Mouse (Mus musculus) right cerebral cortex, postnatal 36 days (tissue): Measurements from ENCODE around the gene Adgrv1.
"Not testable (repeated sequence)": the region's sequence is repeated elsewhere in the genome, so short reads cannot be mapped to it uniquely, and the experiment has no call there.

Experiments
- DNase-seq, 2 experiments: peaks; one replicate each; pipeline ENCODE4 v3.0.0; 2022; ENCODE audit warnings: low spot score in 2 of 2, mixed read lengths in 1 of 2

Gene Adgrv1

DNA sequence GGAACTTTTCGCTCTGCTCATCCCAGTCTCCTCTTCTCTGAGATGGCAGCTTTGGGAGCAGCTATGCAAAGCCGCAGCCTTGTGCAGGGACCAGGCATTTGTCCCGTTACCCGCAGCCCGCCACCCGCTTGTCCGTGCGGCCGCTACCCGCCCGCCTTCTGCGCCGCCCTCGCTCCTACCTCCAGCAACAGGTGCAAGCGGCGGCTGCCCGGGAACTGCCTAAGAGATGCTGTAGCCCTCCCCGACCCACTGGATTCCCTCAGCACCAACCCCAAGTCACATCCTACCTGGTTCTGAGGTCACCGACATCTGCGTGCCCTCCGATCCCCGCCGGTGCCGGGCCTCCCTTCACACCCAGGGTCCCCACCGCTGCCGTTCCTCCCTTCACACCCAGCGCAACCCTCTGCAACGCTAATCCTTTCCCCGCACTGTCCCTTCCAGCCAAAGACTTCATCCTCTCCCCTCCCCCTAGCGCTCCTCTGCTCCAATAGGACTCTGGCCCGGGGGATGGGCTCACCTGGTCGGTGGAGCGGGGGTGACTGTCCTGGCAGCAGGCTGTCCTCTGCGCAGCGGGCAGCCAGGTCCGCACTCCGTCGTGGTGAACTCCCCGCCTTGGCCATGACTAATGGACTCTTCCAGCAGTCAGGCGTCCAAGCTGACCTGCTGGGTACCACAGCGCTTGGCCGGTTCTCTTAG, at the start of gene Adgrv1:
TSS of gene Adgrv1 (minus strand) at position 435 of the 696 bp plus-strand sequence.
- peak; percentile 32 to 41 for DNase-seq

DNA sequence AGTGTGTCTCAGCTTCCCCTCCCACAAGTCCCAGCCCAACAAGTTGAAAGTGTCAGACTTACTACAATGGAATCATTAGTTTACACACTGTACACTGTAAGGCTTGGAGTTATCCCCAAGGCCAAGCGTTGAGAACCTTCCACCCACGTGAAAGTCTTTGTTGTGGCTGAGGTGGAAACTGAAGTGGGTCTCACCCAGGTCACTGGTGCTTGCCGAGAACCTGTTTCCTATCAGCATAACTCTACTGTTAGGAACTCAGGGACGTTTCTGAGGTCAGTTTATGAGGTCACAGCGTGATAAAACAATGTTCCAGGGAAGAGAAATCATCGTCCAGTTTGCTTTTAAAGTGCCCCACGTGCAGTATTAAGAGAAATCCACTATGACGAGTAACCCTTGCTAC, 42.4 kb upstream of the Adgrv1 start:
- DNase-seq: no peak

DNA sequence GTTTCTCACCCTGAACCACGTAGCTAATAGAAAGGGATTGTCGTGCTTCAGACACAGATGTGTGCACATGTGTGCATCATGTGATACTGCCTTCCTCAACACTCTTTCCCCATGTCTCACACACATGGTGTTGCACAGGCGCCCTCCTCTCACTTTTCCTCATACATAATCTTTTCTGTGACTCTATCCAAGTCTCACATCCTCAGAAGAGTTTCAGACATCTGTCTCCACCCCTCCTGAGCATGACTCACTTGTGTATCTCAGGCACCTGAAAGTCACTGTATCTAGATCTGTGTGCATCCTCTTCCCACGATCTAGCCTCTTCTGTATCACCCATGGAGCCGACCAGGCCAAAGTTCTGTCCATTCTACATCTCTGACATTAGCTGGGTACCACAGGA, 34.8 kb upstream of the Adgrv1 start:
- DNase-seq: no peak

DNA sequence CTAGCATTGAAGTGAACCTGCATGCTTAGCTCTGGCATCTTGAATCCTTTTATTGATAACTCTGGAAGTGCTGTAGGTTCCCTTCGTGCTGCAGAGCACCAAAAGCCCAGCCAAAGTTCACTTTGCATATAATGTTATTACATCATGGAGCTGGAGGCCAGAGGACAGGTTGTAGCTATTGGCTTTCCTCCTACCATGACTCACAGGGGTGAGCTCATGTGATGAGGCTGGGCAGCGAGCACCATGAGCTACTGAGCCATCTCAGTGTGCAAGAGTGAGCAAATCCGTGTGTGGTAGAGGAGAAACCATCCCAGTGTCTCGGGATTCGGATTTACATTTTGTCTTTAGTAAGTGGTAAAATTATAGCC, 31.4 kb upstream of the Adgrv1 start:
- no peak for DNase-seq

DNA sequence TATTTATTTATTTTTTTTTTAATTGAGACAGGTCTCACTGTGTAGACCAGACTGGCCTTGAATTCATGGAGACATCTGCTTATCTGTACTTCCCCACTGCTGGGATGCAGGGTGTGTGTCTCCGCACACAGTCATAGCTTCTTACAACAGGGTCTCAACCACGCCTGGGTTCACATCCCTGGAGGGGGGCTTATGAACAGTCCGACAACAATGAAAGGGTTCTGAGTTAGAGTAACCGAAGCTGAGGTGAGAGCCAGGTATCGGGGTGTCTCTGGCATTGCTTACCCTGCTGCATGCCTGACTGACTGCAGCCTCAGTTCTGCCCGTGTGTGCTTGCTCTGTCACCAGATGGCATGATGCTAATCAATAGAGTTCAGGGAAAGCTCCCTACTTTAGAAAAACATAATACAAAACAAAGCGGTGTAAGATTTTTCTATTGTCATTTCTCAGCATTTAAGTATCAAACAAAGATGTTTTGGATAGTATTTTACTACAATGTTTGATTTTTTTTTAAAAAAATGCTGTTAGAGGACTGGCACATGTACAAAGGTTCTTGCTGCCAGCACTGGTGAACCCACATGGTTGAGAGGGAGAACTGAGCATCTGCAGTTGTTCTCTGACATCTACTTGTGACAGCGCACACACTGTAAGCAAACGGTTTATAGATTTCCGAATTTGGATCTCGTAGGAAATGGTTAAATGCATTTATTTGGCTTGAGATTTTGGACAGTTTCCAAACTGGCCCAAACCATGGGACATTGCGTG, 30.8 kb upstream of the Adgrv1 start:
- DNase-seq: no peak

DNA sequence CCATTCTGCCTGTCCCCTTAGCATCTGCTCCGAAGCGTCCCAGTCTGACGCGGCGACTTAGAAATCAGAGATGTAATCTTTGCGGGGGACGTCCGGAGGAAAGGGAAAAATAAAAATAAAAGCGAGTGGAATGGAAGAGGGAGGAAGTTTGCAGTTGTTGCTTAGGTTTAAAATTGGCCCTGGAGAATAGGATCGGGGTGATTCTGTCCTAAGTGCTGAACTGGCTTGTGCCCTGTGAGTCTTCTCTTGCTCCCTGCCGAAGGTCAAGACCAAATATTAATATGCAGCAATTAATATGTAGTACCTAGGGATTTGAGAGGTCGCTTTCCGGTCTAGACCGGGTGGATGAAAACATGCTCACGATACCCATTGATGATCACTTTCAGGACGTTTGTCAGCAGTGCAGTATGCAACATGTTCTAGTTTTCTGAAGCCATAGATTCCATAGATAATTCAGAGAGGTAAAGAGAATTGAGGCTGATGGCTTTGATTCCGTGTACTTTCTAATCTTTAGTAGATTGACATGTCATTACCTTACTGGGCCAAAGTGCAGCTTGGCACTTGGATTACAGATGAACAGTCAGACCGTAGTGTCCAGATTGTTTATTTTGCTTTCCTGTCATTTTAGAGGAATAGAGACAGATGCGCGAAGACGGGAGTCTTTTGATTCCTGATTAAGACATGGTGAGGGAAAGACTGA, 25.2 kb upstream of the Adgrv1 start:
- DNase-seq: no peak

DNA sequence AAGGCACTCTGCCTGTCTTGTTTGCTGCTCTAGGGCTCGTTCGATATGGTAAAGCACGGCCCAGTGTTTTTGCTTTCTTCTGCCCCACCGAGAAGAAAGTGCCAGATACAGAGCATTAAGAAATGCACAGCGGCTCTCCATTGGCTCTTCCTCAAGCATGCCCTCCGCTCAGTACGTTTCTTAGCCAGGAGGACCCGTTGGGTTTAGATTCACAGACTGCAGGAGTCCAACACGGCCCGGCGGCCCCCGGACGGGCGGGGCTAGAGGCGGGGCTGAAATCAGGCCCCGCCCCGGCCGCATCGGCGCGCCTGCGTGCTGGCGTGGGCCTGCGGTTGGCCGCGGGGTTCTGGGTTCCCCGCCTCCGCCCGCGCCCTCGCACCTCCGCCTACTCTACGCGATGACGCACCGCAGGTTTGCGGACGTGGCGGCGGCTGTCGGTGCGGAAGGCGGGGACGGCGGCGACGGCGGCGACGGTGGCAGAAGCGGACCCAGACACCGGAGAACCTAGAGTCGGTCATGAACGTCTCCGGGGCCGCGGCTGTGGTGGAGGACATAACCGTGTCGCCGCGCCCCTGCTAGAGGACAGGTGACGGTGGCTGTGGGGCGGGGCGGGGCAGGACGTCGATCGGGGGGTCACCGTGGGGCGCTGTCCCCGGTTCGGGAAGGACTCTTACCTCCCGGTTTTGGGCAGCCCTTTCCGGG, 24.5 kb upstream of the Adgrv1 start, which contains the start of gene Lysmd3:
TSS of gene Lysmd3 (plus strand) at position 313 of the 702 bp plus-strand sequence.
- DNase-seq: peak; percentile 88 to 92

DNA sequence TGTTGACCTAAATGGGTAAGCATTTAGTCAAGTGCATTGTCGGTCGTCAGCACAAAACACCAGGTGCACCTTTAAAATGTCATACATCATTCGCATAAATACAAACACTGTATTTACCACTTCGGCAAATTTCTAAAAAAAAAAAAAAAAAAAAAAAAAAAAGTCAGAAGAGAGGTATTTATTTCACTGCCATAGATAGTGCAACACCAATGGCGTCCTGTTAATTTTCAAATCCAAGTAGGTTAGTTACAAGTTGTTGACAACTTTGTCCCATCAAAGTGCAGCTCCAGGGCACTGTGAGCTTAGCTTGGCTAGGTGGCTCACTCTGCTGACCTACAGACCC, 24.0 kb upstream of the Adgrv1 start:
- DNase-seq: no peak

DNA sequence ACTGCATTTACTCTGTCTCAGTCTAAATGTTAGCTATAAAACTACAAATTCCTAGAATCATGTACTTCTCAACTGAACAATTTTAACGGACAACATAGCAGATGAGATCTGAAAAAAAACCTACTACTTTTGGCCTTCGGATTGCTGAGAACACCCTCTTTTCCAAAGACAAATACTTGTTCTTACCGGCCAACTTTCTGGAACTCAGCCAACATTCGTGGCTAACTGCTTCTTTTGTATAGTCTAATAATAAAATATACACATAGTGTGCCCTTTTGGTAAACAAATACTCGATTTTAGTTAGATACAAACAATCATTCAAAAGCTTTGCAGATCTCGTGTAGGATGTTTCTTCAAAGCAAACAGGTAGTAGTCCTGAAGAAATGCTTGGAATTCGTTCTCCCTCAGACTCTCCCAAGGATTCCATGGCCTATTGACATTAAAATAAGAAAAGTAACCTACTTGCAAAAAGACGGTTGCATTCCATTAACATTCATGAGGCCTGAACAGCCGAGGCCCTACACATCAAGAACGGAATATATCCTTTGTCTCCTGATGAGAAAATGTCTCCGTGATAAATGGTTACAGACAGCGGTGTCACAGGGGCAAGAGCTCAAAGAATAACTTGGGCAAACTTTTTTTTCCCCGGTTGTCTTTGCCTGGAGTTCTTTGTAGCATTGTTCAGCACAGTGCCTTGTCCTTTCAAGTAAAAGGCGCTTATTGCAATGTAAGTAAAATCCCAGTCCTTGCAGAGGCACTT, 23.3 kb upstream of the Adgrv1 start:
- DNase-seq: no peak

DNA sequence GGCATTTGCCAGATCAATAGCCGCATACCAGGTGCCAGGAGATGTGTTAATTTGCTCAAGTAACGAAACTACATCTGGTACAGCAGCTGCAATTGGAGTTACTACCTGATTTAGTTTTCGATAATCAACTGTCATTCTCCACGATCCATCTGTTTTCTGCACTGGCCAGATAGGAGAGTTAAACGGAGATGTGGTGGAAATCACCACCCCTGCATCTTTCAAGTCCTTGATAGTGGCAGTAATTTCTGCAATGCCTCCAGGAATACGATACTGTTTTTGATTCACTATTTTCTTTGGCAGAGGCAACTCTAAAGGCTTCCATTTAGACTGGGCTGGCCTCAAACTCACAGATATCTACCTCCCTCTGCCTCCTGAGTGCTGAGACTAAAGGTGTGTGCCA, 17.4 kb upstream of the Adgrv1 start:
- not testable (repeated sequence) for DNase-seq

DNA sequence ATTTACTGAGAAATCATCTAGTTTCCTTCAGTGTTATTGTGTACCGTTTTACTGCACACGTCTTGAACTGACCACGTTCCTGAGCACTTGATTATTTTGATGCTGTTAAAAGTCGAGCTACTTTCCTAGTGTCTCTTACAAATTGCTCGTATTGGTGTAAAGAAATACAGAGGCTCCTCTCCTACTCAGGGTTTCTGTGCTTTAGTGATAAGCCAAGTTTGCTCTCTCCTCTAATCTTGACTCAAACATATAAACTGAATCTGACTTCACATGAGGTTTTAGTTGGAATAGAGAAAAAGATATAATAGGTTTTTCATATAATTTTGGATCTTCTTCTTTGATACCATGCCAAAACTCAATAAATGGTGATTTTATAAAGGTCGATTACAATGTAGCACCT, 13.4 kb upstream of the Adgrv1 start:
- DNase-seq: no peak

DNA sequence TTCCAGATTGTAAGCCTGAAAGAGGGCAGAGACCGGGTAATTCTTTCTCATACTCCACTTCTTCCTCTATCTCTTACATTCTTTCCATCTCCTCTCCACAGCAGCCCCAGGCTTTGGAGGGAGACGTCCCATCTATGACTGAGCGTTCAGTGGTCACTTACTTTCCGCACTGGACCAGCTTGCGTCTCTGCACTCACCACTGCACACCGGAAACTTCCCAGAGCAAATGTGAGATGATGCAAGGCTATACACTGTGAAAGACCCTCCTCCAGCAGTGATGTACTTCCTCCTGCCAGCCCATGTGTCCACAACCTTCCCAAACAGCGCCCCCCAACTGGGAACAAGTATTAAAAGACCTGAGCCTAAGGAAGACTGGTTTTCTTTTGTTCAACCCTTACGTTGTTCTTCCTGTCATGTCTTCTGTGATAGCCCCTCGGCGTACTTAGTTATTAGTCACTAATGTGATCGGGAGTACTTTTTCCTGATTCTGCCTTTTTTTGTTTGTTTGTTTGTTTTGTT, 11.2 kb upstream of the Adgrv1 start:
- no peak for DNase-seq

DNA sequence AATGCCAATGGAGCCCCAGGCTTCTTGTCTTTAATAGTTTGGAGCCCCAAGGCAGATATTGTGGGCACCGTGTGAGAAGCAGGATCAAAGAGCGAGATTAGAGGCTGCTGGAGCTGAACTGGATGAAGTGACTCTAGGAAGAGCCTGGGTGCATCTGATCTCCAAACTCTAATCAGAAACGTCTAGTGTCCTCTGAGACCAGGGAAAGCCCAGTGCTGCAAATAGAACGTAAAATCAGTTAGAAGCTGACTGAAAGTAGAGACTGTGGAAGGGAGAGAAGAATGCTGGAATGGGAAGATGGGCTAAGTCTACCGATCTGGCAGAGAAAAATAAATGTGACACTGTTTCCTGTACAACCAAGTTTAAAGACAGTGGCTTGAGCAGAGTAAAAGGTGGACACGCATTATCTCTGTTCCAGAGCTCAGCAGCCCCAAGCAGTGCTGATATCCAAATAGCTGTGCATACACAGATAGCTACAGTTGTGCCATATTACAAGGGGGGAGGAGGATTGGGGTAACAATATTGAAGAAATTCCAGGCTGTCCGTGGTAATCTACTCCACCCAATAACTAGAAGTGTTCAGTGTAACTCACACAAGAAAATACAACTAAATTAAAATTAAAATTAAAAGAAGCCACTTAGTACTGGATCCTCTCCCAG, 9.7 kb upstream of the Adgrv1 start:
- DNase-seq: no peak

DNA sequence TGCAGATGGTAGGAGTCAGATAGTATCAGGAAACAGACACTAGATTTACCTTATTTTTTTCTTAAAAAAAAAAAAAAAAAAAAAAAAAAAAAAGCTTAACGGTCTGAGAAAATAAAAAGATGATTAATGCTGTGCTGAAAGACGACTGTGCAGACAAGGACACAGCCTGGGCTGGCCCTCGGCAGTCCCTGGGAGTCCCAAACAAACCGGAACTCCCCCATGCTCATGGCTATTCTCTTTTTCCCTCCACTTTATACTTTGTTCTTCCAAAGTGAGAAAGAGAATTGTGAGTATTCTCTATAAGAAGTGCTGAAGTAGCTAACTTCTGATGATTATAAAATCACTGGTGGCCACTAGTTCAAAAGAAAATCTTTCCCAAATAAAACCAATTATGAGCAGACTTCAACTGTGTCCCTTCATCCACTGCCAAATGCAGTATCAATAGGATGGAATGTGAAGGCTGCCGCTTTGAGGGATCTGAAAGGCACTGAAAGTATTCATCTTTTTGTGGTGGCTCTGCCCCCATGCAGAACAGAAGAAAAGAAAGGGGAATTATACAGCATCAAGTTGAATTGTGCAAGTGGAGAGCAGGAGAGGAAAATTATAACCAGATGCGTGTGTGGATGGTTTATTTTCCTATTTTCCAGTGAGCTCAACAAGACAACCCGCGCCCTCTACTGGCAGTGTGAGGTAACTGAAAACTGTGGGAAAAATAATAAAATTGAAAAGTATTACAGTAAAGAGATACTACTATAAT, 8.5 kb upstream of the Adgrv1 start:
- no peak for DNase-seq

DNA sequence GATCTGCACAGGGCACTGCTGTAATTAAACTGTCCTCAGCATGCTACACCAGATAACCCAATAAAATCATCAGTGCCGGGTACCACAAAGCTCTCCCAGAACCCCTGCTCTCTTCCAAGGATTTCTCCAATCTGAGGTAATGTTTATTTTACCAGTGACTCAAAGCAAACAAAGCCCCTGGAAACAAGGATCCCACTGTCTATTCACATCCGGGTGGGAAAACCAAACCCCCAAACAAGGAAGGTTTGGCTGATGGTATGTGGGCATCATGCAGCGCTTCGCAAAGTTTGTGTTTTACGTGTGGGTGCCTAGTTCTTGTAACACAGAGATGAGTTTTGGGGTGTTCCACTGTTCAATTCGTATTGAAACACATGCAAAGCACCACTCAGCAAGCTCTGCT, 7.9 kb upstream of the Adgrv1 start:
- no peak for DNase-seq

DNA sequence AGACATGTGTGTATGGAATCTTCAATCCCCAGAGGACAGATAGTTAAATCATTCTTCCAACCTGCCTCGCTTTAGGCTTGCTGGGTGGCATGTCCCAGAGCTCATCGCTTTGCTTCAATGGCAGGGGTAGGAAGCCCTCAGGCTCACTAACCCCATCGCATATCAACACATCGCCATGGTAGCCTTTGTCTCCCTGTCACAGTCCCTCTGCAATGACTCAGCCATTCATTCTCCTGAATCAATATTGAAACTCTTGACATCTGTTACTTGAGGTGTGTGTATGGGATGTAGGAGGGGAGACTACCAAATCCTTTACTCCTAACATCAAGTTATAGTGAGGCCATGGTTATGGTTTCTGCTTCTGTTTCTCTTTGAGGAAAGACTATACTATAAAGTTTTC, 6.7 kb upstream of the Adgrv1 start:
- no peak for DNase-seq

DNA sequence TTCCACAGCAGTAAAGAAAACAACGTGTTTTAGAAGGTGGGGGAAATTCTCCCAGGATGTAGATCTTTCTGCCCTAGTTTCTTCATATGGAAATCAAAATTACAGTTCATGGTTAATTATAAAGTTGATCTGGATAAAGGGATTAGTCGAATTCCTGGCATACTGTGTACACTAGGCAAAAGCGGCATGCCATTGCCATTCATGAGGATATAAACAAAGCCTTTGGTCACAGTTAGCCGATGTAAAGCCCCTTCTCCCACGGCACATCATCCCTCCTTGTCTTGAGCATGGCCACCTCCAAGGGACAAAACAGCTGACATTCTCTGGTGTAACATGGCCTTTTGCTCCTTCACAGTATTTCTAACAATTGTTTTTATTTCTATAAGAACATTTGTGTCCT, 2.4 kb downstream of the Adgrv1 start:
- no peak for DNase-seq

DNA sequence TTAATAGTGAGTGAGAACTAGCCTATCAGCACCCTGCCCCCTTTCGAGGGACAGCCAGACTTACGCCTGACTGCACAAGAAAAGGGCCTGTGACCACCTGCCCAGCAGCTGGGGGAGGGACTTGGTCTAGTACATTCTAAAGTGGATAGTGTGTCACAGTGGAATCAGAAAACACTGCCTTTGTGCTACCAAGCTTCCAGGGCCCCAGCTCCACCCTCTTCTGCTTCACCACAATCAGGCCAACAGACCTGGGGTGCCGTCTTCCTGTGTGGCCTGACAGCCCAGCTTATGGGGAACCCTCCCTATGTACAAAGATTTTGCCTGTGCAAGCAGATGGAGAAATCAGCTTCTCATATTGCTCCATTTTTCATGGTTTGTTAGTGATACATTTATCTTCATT, 3.6 kb downstream of the Adgrv1 start:
- no peak for DNase-seq

DNA sequence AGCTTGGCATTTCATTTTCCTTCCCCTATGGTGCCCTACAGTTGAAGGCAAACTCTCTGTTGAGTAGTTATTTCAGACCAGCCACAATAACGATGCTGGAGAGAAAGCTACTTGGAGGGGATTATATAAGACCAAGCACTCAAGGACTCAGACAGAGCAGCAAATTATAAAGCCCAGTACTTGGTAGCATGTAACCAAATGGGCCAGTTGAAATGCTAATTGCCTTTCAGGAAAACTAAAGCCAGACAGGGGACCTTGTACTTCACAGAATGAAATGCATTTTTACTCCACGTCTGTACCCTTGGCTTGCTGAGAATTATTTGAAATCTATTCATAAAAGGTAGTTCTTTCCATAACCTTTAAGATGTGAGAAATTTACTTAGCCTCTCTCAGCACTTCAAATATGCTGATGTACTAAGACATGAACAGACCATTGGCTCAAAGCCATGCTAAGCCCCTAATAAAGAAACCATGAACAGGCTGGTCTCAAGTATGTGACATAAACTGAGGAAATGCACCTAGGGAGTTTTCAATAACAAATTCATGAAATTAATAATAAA, 4.2 kb downstream of the Adgrv1 start:
- no peak for DNase-seq

DNA sequence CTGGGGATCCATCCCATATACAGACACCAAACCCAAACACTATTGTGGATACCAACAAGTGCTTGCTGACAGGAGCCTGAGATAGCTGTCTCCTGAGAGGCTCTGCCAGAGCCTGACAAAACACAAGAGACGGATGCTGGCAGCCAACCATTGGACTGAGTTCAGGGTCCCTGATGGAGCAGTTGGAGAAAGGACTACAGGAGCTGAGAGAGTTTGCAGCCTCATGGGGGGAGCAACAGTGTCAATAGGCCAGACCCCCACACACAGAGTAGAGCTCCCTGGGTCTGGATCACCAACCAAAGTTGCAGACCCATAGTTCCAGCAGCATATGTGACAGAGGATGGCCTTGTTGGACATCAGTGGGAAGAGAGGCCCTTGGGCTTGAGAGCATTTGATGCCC, 5.1 kb downstream of the Adgrv1 start:
- not testable (repeated sequence) for DNase-seq
